Comparison of ENCODE assay signal across 17 mouse cellular contexts in the genomic region with DNA sequence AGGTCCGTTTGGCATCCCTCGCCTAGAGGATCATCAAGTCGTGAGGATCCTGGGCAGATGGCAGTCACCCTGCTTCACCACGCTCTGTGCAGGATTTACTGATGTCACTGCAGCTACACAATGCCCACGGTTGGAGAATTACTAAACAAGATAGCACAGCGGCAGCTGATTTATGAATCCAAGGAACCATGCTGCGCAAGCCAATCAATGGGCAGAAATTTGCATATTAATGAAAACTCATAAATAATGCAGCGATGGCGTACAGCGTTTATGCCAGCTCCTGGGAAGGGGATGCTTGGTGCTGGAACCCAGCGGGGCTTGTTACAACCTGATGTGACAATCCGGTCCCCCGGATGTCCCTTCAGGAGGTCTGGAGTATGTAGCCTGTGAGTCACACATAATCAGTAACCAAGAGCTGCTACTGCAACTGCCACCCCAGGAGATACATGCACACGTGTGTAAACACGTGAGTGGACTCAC. TPM values are rescaled to one million over a fixed set of nuclear protein-coding genes. Genes with fewer than 3 reads are reported as not detected.
DNase-seq lines count a peak whose midpoint lies in the region; ATAC-seq and TF ChIP-seq lines count a peak whose summit lies in the region.
"Had no signal": no experiment of that assay in that cellular context is flagged by ENCODE, and none has a peak within 500 bp of the region (broad histone marks: within the 10 kb centered on the region; RNA-seq: fewer than 3 reads in every experiment).

No protein-coding gene starts in this region.

- H3K4me1 ChIP-seq in forebrain, postnatal 0 days (ENCODE audit: insufficient read depth), result no peaks in the 10 kb centered on the region
- peaks cover 19% of the 10 kb centered on the region for H3K4me1 ChIP-seq in midbrain, embryonic 16.5 days (ENCODE audit: control insufficient read depth, insufficient read depth, low read length)
- H3K4me1 ChIP-seq: megakaryocyte, embryonic 14.5 days had no signal

- peak overlapping the region; percentile 30 for H3K4me2 ChIP-seq in forebrain, postnatal 0 days (ENCODE audit: low read depth)
- H3K4me2 ChIP-seq in midbrain, embryonic 16.5 days (ENCODE audit: low read length), result peak overlapping the region; percentile 30
- H3K4me2 ChIP-seq: limb, embryonic 13.5 days; lung, embryonic 14.5 days had no signal

- no peaks in the 10 kb centered on the region for H3K36me3 ChIP-seq in forebrain, postnatal 0 days (ENCODE audit: insufficient read depth)
- no peaks in the 10 kb centered on the region for H3K36me3 ChIP-seq in midbrain, embryonic 16.5 days (ENCODE audit: control insufficient read depth, insufficient read depth, low read length)
- H3K36me3 ChIP-seq: limb, embryonic 13.5 days had no signal

- no peaks in the 10 kb centered on the region for H3K27me3 ChIP-seq in forebrain, postnatal 0 days (ENCODE audit: insufficient read depth, low read length)
- no peaks in the 10 kb centered on the region for H3K27me3 ChIP-seq in midbrain, embryonic 16.5 days (ENCODE audit: control insufficient read depth, insufficient read depth, low read depth, low read length)
- H3K27me3 ChIP-seq: limb, embryonic 13.5 days had no signal

- ATAC-seq in forebrain, postnatal 0 days, result peak; percentile 86
- ATAC-seq in midbrain, embryonic 16.5 days, result peak; percentile 64
- ATAC-seq: intestine, embryonic 16.5 days had no signal

- no peak for TF ChIP-seq CTCF in brain, embryonic 14.5 days (IDR thresholded peaks at IDR 0.05; ENCODE audit: borderline replicate concordance, extremely low read depth, insufficient read depth, insufficient read length)
- TF ChIP-seq CTCF in forebrain, postnatal 0 days (IDR thresholded peaks at IDR 0.05; ENCODE audit: low read depth), result 0 out of 2 replicates have a peak, but pooled peaks have one; percentile 2

- no peak overlapping the region for H3K4me3 ChIP-seq in forebrain, postnatal 0 days (ENCODE audit: low read depth, low read length)
- H3K4me3 ChIP-seq in midbrain, embryonic 16.5 days (ENCODE audit: low read depth, low read length), result no peak overlapping the region
- H3K4me3 ChIP-seq: limb, embryonic 13.5 days had no signal

- WGBS in forebrain, postnatal 0 days, result 23% methylated on average over 15 of the region's 15 CpGs
- 35% methylated on average over 15 of the region's 15 CpGs for WGBS in midbrain, embryonic 16.5 days

- peak overlapping the region; percentile 22; the same call in 1 of the 2 replicates for H3K9ac ChIP-seq in forebrain, postnatal 0 days
- H3K9ac ChIP-seq in midbrain, embryonic 16.5 days (ENCODE audit: low read depth, low read length), result 0 out of 2 replicates have a peak overlapping the region, but pooled peaks have one; percentile 4
- H3K9ac ChIP-seq: limb, embryonic 13.5 days; lung, embryonic 14.5 days had no signal

- no peak for TF ChIP-seq POLR2A in brain, embryonic 14.5 days (IDR thresholded peaks at IDR 0.05; ENCODE audit: borderline replicate concordance, extremely low read depth, insufficient read depth, insufficient read length, poor library complexity, severe bottlenecking)

- H3K27ac ChIP-seq in forebrain, postnatal 0 days (ENCODE audit: low read depth, low read length), result no peak overlapping the region
- H3K27ac ChIP-seq in midbrain, embryonic 16.5 days (ENCODE audit: low read length), result peak overlapping the region; percentile 51; the same call in 1 of the 2 replicates
- H3K27ac ChIP-seq: limb, embryonic 13.5 days had no signal

- DNase-seq in embryo, embryonic 11 days, result peak; percentile 19
- no peak for DNase-seq in embryo, embryonic 9.5 days (ENCODE audit: extremely low spot score)
- peak; percentile 89 for DNase-seq in brain, embryonic 14.5 days (ENCODE audit: low read depth)
- peak; percentile 66 for DNase-seq in forebrain, postnatal 0 days
- DNase-seq in thymus, postnatal 10 days (ENCODE audit: low spot score in 2 of 2), result no peak
- no peak for DNase-seq in thymus, adult 18-20 months
- DNase-seq in kidney, postnatal 14 days, result no peak
- DNase-seq: gastrocnemius, postnatal 25 days; lung, embryonic 14.5 days had no signal

- H3K9me3 ChIP-seq in forebrain, postnatal 0 days (ENCODE audit: low read length), result no peaks in the 10 kb centered on the region
- H3K9me3 ChIP-seq in midbrain, embryonic 16.5 days (replicated peaks; ENCODE audit: control insufficient read depth, low read length, poor library complexity, severe bottlenecking), result no peaks in the 10 kb centered on the region

RNA-seq across cellular contexts. Expression of a gene that starts 34.5 kb away (rescaled TPM):
- polyA plus RNA-seq in brain, embryonic 14.5 days (2012; rRNA removed), result not detected in 2 replicates
- not detected in 2 replicates for total RNA-seq in forebrain, postnatal 0 days (2014; rRNA removed)
- polyA plus RNA-seq in forebrain, postnatal 0 days (2015; fragmentation: Nextera tagmentation; extraction: Ambion mirVana), result not detected in 2 replicates
- not detected in 2 replicates for polyA plus RNA-seq in midbrain, embryonic 16.5 days (2015; fragmentation: Nextera tagmentation; extraction: Ambion mirVana)
- total RNA-seq: gastrocnemius, postnatal 25 days; layer of hippocampus, postnatal 25 days had no signal
- polyA plus RNA-seq: cortical plate, adult 2 months; heart, embryonic 14.5 days; intestine, embryonic 16.5 days; limb, embryonic 13.5 days; lung, embryonic 14.5 days; small intestine, adult 2 months had no signal

RNA-seq across cellular contexts. Expression of a gene that starts 39.9 kb away (rescaled TPM):
- polyA plus RNA-seq in brain, embryonic 14.5 days (2012; rRNA removed), result 2.7 and 3.9 TPM in 2 replicates
- 0.92 and 2.7 TPM in 2 replicates for total RNA-seq in forebrain, postnatal 0 days (2014; rRNA removed)
- polyA plus RNA-seq in forebrain, postnatal 0 days (2015; fragmentation: Nextera tagmentation; extraction: Ambion mirVana), result 0.72 and 1.4 TPM in 2 replicates
- 1.2 and 1.3 TPM in 2 replicates for polyA plus RNA-seq in midbrain, embryonic 16.5 days (2015; fragmentation: Nextera tagmentation; extraction: Ambion mirVana)

RNA-seq across cellular contexts. Expression of a gene that starts 45.5 kb away (rescaled TPM):
- 4.6 and 6.4 TPM in 2 replicates for polyA plus RNA-seq in brain, embryonic 14.5 days (2012; rRNA removed)
- total RNA-seq in forebrain, postnatal 0 days (2014; rRNA removed), result 9.2 TPM in 2 replicates
- 6.9 and 8.0 TPM in 2 replicates for polyA plus RNA-seq in forebrain, postnatal 0 days (2015; fragmentation: Nextera tagmentation; extraction: Ambion mirVana)
- polyA plus RNA-seq in midbrain, embryonic 16.5 days (2015; fragmentation: Nextera tagmentation; extraction: Ambion mirVana), result 9.4 and 10.9 TPM in 2 replicates

Comparison
In these comparisons a context has a peak if more than half of its experiments do, and no peak if none do; other contexts are left out.
1. DNase-seq: peak in embryo, embryonic 11 days (single experiment), brain, embryonic 14.5 days (single experiment) and forebrain, postnatal 0 days (single experiment); none in embryo, embryonic 9.5 days (single experiment), thymus, postnatal 10 days (0 of 2), thymus, adult 18-20 months (0 of 2) and kidney, postnatal 14 days (single experiment).